Mouse (Mus musculus) G1E (cell line): ENCODE measurements around the gene Rps28.

Experiments
- CTCF ChIP-seq: IDR thresholded peaks from 2 replicates; pipeline ENCODE4 v1.5.1; 2012; ENCODE audit warnings: low read depth, low read length, inconsistent platforms, mixed read lengths
- TAL1 ChIP-seq: conservative IDR thresholded peaks from 2 replicates; pipeline ENCODE4 v1.6.1; 2012; ENCODE audit warnings: low read depth, low read length, inconsistent platforms, mixed read lengths

- TF ChIP-seq CTCF (no peak), TAL1 (no peak)
Measured at GRCm38 (mm10) chr17:33817184-33817968, 7.0 kb downstream of the Rps28 start.
